Mouse (Mus musculus) neural tube, embryonic 14.5 days (tissue): ENCODE measurements around the gene Nelfb. TPM values are rescaled to one million over a fixed set of nuclear protein-coding genes. Genes with fewer than 3 reads are reported as not detected.
A peak's percentile ranks its signal among the peaks of the same experiment; 100 is the strongest.

Experiments used
- ATAC-seq: fragments of 200-750 bp; cut with Nextera tagmentation; 2 replicates; pipeline ENCODE4 v1.8.0; 2017; ENCODE audit warnings: low read depth, mild to moderate bottlenecking, moderate TSS enrichment, moderate library complexity
- H3K27ac ChIP-seq: fragments of 300-500 bp; sonication (generic); 2 replicates; pipeline ENCODE4 v1.5.1; 2014; ENCODE audit warnings: low read depth, mild to moderate bottlenecking, control low read depth, low read length, moderate library complexity, mixed read lengths
- H3K27me3 ChIP-seq: fragments of 300-500 bp; sonication (generic); 2 replicates; pipeline ENCODE4 v1.6.1; 2014; ENCODE audit warnings: low read length; ENCODE audit not compliant: control insufficient read depth, insufficient read depth
- H3K36me3 ChIP-seq: fragments of 300-500 bp; sonication (generic); 2 replicates; pipeline ENCODE4 v1.6.1; 2014; ENCODE audit warnings: low read length, mixed read lengths; ENCODE audit not compliant: control insufficient read depth, insufficient read depth
- H3K4me1 ChIP-seq: fragments of 300-500 bp; sonication (generic); 2 replicates; pipeline ENCODE4 v1.6.1; 2014; ENCODE audit warnings: low read length; ENCODE audit not compliant: control insufficient read depth, insufficient read depth
- H3K4me2 ChIP-seq: fragments of 300-500 bp; sonication (generic); 2 replicates; pipeline ENCODE4 v1.6.1; 2014; ENCODE audit warnings: mild to moderate bottlenecking, low read depth, low read length, control low read depth
- H3K4me3 ChIP-seq: fragments of 300-500 bp; sonication (generic); 2 replicates; pipeline ENCODE4 v1.5.1; 2014; ENCODE audit warnings: low read depth, low read length, control low read depth, mixed read lengths
- H3K9ac ChIP-seq: fragments of 300-500 bp; sonication (generic); replicated peaks from 2 replicates; pipeline ENCODE4 v1.6.1; 2014; ENCODE audit warnings: low read depth, mild to moderate bottlenecking, control low read depth, low read length, mixed read lengths
- H3K9me3 ChIP-seq: fragments of 300-500 bp; sonication (generic); 2 replicates; pipeline ENCODE4 v1.6.1; 2016; ENCODE audit warnings: low read length; ENCODE audit not compliant: control insufficient read depth
- WGBS: fragments of 180-500 bp; shearing (Covaris S2); extraction: QIAGEN DNeasy Blood & Tissue Kit; methylation state at CpG from one replicate; pipeline ENCODE4 v1.1.7; 2014; 5-methylcytosine and 5-hydroxymethylcytosine counted together
- polyA plus RNA-seq: library from polyadenylated mRNA; unstranded; fragments of >200 nt; fragmentation: Nextera tagmentation; extraction: Ambion mirVana; gene quantifications from 2 replicates; pipeline ENCODE4 v1.2.1, GENCODE M21; 2014

The Nelfb gene
- polyA plus RNA-seq, 1 experiment from 2014 or later, result 74.7 TPM

- Histone ChIP-seq H3K36me3 (no peaks in the 10 kb centered on the region), H3K4me1 (peaks cover 17% of the 10 kb centered on the region), H3K27ac (peak overlapping the region; percentile 66), H3K27me3 (no peaks in the 10 kb centered on the region), H3K4me2 (peak overlapping the region; percentile 36), H3K9me3 (no peaks in the 10 kb centered on the region), H3K9ac (no peak overlapping the region), H3K4me3 (peak overlapping the region; percentile 14; the same call in 1 of the 2 replicates)
- WGBS, result 3% methylated on average over 6 of the region's 6 CpGs
- ATAC-seq, result peak; percentile 23
Measured at GRCm38 (mm10) chr2:25177685-25178084, 33.6 kb downstream of the Nelfb start.

- no peaks in the 10 kb centered on the region for H3K27me3 ChIP-seq
- peak overlapping the region; percentile 36 for H3K4me2 ChIP-seq
- peaks cover 15% of the 10 kb centered on the region for H3K4me1 ChIP-seq
- H3K9ac ChIP-seq, result no peak overlapping the region
- no peak for ATAC-seq
- no peaks in the 10 kb centered on the region for H3K36me3 ChIP-seq
- H3K9me3 ChIP-seq, result no peaks in the 10 kb centered on the region
- peak overlapping the region; percentile 66 for H3K27ac ChIP-seq
- 22% methylated on average over 4 of the region's 4 CpGs for WGBS
- H3K4me3 ChIP-seq, result peak overlapping the region; percentile 14; the same call in 1 of the 2 replicates
Measured at GRCm38 (mm10) chr2:25177076-25177475, 34.2 kb downstream of the Nelfb start.

GRCm38 (mm10) chr2:25176573-25176972 is 34.7 kb downstream of the Nelfb start:
- no peaks in the 10 kb centered on the region for H3K27me3 ChIP-seq
- H3K27ac ChIP-seq, result peak overlapping the region; percentile 66
- ATAC-seq, result no peak
- WGBS, result 66% methylated on average over 6 of the region's 6 CpGs
- H3K36me3 ChIP-seq, result no peaks in the 10 kb centered on the region
- H3K4me3 ChIP-seq, result no peak overlapping the region
- H3K4me2 ChIP-seq, result peak overlapping the region; percentile 36; the same call in 1 of the 2 replicates
- H3K4me1 ChIP-seq, result peaks cover 15% of the 10 kb centered on the region
- no peak overlapping the region for H3K9ac ChIP-seq
- no peaks in the 10 kb centered on the region for H3K9me3 ChIP-seq

- H3K36me3 ChIP-seq, result no peaks in the 10 kb centered on the region
- 86% methylated on average over 4 of the region's 4 CpGs for WGBS
- H3K9ac ChIP-seq, result no peak overlapping the region
- H3K4me3 ChIP-seq, result no peak overlapping the region
- ATAC-seq, result no peak
- no peak overlapping the region for H3K27ac ChIP-seq
- H3K4me1 ChIP-seq, result peaks cover 15% of the 10 kb centered on the region
- no peaks in the 10 kb centered on the region for H3K27me3 ChIP-seq
- H3K4me2 ChIP-seq, result no peak overlapping the region
- no peaks in the 10 kb centered on the region for H3K9me3 ChIP-seq
Measured at GRCm38 (mm10) chr2:25175690-25176078, 35.6 kb downstream of the Nelfb start.

DNA sequence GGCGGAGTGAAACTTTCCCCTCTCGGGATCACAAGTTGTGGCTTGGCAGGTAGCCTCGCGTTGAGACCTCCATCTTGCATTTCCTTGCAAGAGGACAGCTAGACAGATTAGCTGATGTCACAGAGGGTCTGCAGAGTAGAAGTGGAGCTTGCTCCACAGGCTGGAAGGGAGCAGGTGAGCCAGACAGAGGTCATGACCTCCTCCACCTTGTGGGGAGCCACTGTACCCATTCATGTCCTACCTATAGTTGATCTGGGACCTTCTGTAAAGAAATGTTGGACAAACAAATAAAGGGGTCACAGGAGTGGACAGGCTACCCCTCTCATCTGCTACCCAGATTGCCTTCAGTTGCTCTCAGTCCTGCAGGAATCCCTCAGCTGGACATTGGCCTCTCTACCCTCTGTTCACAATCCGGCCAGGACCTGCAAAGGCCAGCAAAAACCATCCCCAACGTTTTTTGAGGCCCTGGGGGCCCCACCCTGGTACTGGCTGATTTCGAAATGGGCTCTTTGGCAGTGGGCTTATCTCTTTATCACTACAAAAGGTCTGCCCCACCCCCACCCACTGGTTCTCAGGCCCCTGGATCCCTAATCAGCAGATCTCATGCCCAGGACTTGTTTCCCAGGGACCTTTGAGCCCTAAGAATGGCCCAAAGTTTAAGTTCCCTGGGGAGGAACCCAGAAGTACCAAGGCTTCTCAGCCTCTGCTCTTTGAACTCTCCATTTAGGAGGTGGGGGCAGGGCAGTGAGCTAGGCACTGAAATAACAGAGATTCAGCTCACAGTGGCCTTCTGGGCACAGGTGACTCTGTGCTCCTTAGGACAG is 36.2 kb downstream of the Nelfb start:
- Histone ChIP-seq H3K27ac (no peak overlapping the region), H3K27me3 (no peaks in the 10 kb centered on the region), H3K36me3 (no peaks in the 10 kb centered on the region), H3K9ac (no peak overlapping the region), H3K9me3 (no peaks in the 10 kb centered on the region), H3K4me2 (no peak overlapping the region), H3K4me3 (no peak overlapping the region), H3K4me1 (peaks cover 13% of the 10 kb centered on the region)
- WGBS, result 62% methylated on average over 7 of the region's 7 CpGs
- no peak for ATAC-seq

DNA sequence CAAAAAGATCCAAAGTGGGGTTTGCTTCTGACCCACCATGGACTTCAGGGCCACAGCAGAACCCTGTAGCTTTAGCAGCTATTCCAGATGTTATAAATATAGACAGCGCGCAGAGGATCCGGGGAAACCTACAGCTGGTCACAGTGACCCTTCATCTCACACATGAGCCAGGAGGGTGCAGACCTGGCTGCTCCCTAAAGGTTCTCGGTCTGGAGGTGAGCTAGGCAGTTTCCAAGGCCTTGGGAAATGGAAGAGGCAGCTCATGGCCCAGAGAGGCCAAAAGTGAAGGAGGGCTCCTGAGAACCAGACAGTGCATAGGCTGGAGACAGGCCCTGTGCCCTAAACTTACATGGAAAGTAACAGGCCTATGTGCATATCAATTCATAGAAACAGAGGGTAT is 37.5 kb downstream of the Nelfb start:
- H3K9ac ChIP-seq, result no peak overlapping the region
- no peak overlapping the region for H3K27ac ChIP-seq
- no peak overlapping the region for H3K4me3 ChIP-seq
- no peaks in the 10 kb centered on the region for H3K27me3 ChIP-seq
- no peaks in the 10 kb centered on the region for H3K36me3 ChIP-seq
- H3K9me3 ChIP-seq, result no peaks in the 10 kb centered on the region
- peaks cover 16% of the 10 kb centered on the region for H3K4me1 ChIP-seq
- ATAC-seq, result no peak
- H3K4me2 ChIP-seq, result no peak overlapping the region
- 92% methylated on average over 4 of the region's 4 CpGs for WGBS

- Histone ChIP-seq H3K4me3 (no peak overlapping the region), H3K4me2 (no peak overlapping the region), H3K9me3 (no peaks in the 10 kb centered on the region), H3K4me1 (peaks cover 17% of the 10 kb centered on the region), H3K9ac (no peak overlapping the region), H3K27ac (no peak overlapping the region), H3K36me3 (no peaks in the 10 kb centered on the region), H3K27me3 (no peaks in the 10 kb centered on the region)
- ATAC-seq, result no peak
- 72% methylated on average over 8 of the region's 8 CpGs for WGBS
Measured at GRCm38 (mm10) chr2:25172629-25173028, 38.7 kb downstream of the Nelfb start.

DNA sequence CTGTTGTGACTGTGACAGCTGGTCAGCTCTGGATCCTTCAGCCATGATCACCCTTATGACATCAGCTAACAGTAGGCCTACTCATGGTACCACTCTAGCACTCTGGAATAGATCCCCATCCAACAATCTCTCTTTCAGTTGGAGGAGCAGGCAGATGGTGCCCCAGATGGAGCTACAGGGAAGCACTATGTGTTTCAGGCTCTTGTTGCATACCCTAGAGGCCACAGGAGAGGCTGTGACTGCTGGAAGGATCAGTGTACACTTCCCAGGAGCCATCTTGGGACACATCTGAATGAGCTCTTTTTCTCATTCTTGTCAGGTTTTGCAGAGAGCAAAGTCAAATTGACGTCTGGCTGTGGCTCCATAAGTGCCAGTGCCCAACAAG is 39.5 kb downstream of the Nelfb start:
- H3K4me2 ChIP-seq, result no peak overlapping the region
- no peak overlapping the region for H3K9ac ChIP-seq
- 52% methylated on average over 1 of the region's 1 CpGs for WGBS
- peaks cover 9% of the 10 kb centered on the region for H3K4me1 ChIP-seq
- no peak overlapping the region for H3K4me3 ChIP-seq
- no peaks in the 10 kb centered on the region for H3K36me3 ChIP-seq
- H3K27ac ChIP-seq, result no peak overlapping the region
- no peaks in the 10 kb centered on the region for H3K27me3 ChIP-seq
- H3K9me3 ChIP-seq, result no peaks in the 10 kb centered on the region
- no peak for ATAC-seq

DNA sequence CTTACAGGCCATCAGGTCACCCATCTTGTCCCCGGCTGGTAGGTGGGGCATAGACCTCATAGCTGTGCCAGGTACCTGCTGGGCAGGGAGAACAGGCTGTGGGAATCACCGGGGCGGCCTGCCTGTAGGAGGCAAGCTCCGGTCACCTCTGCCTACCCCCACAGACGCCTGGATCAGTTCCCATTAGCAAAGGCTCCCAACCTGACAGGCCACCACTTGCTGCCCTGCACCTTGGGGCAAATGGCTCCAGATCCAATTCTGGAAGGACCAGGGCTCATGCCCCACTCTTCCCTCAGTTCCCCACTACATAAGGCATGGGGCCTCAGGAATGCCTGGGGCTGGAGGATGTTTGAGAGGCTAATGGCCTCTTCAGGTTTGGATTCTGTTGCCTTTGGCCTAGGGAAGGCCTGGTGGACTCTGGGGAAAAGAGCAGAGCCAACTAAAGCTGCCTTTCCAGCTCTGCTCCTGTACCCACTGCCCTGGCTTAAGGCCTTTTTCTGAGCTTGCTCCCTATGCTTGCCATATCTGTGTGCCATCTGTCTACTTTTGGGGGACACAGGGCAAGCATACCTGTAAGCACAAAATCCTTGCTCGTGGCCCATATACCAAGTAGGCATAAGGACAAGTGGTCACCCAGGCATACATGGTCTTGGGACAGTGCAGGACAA is 40.1 kb downstream of the Nelfb start:
- no peak for ATAC-seq
- Histone ChIP-seq H3K9me3 (no peaks in the 10 kb centered on the region), H3K4me1 (peaks cover 8% of the 10 kb centered on the region), H3K36me3 (no peaks in the 10 kb centered on the region), H3K4me3 (no peak overlapping the region), H3K9ac (no peak overlapping the region), H3K27me3 (no peaks in the 10 kb centered on the region), H3K4me2 (no peak overlapping the region), H3K27ac (no peak overlapping the region)
- 91% methylated on average over 6 of the region's 6 CpGs for WGBS
